Mouse (Mus musculus) left cerebral cortex, adult 8-10 months (tissue): ENCODE results near the gene Chn2. TPM values are rescaled to one million over a fixed set of nuclear protein-coding genes. Genes with fewer than 3 reads are reported as not detected.

Source experiments
- DNase-seq, 2 experiments: peaks; one replicate each; pipeline ENCODE4 v3.0.0; 2022; ENCODE audit warnings: low spot score in 2 of 2
- total RNA-seq, 4 experiments: library from RNA; stranded (reverse); gene quantifications; 2 replicates each; pipeline ENCODE4 v1.2.4; 2022

Gene Chn2
- total RNA-seq, 4 experiments from 2014 or later: 46.0 to 51.8 (median 47.8) TPM

DNA sequence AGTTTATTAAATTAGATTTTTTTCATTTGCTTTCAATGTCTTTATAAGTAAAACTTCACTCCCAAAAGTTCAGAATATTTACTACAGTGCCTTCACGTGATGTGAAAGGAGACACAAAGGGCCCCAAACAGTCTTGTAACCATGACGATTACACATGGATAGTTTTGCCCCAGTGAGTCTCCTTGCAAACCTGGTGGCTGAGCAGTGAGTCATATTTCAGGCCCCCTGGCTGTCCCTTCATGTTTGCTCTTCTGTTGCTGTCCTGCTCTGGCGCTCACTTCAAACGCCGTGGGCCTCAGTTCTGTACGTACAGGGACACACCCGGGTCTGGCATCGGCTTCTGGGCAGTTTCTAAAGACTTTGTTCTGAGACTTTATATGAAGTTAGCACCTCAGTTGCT is 292.8 kb downstream of the Chn2 start:
- no peak for DNase-seq

DNA sequence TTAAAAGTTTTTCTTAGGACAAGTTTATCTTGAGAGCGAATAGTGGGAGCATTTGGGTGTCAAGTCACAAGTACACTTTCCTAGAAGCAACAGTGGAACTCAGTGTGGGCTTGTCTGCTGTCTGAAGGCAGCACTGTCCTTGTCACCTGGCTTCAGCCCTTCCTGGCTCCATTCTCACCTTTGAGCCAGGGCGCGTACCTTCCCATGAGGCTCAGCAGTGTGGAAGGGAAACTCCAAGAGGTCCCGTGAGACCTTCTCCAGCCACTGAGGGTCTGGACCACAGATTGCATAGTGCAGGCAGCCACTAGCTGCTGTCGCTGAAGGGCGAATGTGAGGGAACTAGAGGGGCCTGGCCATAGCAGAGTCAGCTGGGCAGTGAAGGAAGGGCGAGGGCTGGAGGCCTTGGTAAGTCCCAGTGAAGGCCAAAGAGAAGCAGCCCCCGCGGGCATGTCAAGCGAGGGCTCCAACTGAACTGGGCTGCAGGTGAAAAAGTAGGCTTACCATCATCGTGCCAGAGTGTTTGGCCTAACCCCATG is 293.8 kb downstream of the Chn2 start:
- no peak for DNase-seq

DNA sequence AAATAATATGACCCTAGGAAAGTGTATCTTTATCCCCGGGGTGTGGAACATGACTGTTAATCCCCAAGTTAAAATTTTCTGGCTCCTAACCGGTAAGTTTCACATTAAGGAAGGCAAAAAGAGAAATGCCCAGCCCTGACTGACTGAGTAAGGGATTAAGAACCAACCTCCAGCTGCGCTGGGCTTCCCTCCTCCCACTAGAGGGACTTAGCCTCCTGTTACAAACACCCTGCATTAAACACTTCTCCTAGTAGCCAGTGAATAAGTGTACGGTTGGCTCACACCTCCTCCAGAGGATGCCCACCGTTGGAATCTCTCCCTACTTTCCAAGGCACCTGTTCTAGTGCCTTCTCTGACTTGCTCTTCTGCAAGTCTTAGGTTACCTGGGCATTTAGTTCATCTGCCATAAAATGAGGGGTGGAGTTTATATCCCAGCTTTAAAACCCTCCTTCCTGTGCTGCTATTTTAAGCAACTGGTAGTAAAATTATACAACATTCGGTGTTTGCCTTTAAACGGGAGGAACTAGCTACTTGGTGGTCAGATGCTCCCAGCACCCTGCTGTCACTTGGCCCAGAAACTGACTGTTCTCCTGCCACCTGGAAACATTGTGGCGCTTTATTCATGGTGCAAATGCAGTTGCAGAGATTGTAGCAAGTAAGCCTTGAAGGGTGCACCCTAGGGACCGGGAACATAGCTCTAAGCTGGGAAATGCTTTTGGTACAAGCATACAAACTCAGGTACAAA is 294.5 kb downstream of the Chn2 start:
- DNase-seq: no peak

DNA sequence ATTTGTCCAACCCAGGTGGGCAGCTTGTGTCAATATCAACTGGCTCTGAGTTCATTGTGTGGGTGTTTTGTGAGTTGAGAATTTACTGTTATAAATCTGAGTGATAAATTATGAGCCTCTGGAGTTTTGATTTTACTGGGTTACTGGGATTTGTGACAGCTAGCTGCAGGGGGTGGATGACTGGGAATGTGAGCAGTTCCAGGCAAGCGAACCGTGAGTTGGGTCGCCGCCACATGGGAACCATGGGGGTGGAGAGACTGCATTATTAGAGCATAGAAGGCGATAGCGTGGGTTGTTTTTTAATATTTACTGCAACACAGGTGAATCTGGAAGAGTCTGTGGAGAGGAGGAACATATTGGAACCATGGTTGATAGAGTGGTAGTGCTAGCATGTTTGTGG is 298.0 kb downstream of the Chn2 start:
- DNase-seq: no peak

DNA sequence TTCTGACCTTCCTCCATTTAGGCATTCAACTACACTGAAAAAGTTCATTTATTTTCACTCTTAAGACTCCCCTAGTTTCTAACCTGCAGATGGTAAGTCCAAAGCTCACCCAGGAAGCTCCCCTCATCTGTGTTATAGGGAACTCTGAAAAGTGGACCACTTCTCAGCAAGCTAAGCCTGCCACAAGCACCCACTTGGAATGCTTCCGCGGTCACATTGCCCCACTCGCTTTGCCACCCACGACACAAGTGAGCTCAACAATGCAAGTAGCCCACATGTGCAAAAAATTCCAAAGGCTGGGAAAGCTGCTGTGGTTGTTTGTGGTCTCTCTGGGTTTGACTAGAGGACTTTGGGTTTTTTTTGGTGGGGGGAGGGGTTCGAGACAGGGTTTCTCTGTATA is 301.8 kb downstream of the Chn2 start:
- no peak for DNase-seq

DNA sequence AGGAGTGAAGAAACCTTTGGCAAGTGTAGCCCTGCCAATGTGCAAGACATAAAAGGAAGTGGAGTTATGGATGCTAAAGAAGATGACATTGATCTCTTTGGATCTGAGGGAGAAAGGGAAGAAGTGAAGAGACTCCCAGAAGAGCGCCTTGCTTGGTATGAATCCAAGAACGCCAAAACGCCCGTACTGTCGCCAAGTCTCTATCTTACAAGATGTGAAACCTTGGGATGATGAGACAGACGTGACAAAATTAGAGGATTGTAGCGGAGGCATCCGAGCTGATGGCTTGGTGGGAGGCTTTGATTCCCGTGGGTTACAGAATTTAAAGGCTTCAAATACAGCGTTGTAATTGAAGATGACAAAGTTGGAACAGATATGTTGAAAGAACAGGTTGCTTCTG is 302.9 kb downstream of the Chn2 start:
- DNase-seq: no peak

Other genes with a start within 250 kb of the Chn2 start
- gene Tril, start 218.7 kb upstream of the Chn2 start, total RNA-seq: 10 to 100 TPM; 31.0 to 37.3 (median 34.4) TPM
- not detected for gene Cpvl, start 60.9 kb upstream of the Chn2 start, total RNA-seq